Mouse (Mus musculus): ENCODE results near the gene Gm5767. TPM values are rescaled to one million over a fixed set of nuclear protein-coding genes. Genes with fewer than 3 reads are reported as not detected.

Gene Gm5767
- total RNA-seq (2021): not detected
- long read RNA-seq, experiment 1: 0 reads
- long read RNA-seq, experiment 2: 0 reads

- no peak for DNase-seq (ENCODE audit: low spot score in 2 of 2)
Measured at GRCm38 (mm10) chr16:8680470-8680869, at the start of gene Gm5767. Gene Gm5767 (plus strand): TSS chr16:8680770.

GRCm38 (mm10) chr16:8631428-8631827, 49.1 kb upstream of the Gm5767 start:
- DNase-seq (ENCODE audit: low spot score in 2 of 2): no peak

DNA sequence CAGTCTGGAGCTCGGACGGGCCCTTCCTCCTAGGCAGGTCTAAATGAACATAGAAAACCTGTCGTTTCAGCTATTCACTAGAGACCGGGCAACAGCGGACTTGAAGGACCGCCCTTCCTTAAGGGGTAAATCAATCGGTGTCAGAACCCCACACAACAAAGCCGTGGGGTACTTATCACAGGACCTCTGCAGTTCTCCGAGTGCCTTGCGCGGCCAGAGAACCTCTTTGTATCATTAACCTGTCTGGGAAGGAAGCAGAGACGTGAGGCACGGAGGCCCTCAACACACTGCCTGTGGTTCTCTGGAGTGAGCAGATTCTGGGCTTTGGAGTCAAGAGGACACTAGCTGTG, 43.7 kb upstream of the Gm5767 start:
- DNase-seq (ENCODE audit: low spot score in 2 of 2): no peak

- DNase-seq (ENCODE audit: low spot score in 2 of 2): peak; percentile 74 to 79
Measured at GRCm38 (mm10) chr16:8637217-8638051, 43.1 kb upstream of the Gm5767 start, which contains the start of the genes Pmm2 and Tmem186. Gene Pmm2 (plus strand): TSS chr16:8637674. Gene Tmem186 (minus strand): TSS chr16:8637712.

GRCm38 (mm10) chr16:8638131-8638530, 42.4 kb upstream of the Gm5767 start:
- no peak for DNase-seq (ENCODE audit: low spot score in 2 of 2)

- DNase-seq (ENCODE audit: low spot score in 2 of 2): no peak
Measured at GRCm38 (mm10) chr16:8639466-8640191, 40.9 kb upstream of the Gm5767 start.

GRCm38 (mm10) chr16:8643855-8644254, 36.7 kb upstream of the Gm5767 start:
- DNase-seq (ENCODE audit: low spot score in 2 of 2): no peak

- no peak for DNase-seq (ENCODE audit: low spot score in 2 of 2)
Measured at GRCm38 (mm10) chr16:8645546-8645945, 35.0 kb upstream of the Gm5767 start.

DNA sequence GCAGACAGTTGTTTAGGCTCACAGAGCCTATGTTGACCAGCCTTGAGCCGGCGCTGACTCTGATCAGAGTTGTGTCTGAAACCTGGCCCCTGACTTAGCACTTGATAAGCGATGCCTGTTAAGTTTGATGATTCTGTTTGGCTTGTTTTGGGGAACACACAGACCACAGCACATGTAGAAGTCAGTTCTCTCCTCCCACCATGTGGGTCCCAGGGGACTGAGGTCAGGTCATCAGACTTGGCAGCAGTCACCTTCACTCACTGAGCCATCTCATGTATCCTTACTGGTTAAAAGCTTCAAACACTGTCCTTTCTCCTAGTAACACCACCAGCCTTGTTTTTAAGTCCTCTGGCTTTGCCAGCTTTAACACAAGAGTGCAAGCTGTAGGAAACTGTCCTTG, 30.6 kb upstream of the Gm5767 start:
- no peak for DNase-seq (ENCODE audit: low spot score in 2 of 2)

DNA sequence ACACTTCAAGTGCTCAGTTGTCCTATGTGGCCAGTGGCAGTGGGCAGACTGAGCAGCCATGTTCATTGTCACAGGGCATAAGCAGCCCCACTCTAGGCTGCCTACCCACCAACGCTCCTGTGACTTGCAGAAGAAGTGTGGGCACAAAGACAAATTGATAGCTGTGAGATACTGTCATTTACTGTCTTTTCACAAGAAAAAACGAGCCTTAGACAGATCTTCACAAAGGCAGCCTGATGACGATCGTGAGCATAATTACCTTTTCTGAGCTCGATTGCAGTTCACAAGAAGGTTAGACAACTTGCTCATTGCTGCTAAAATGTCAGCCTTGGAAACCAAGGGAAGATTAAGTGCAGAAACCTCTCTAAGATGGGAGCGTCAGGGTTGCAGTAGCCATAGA, 25.5 kb upstream of the Gm5767 start:
- no peak for DNase-seq (ENCODE audit: low spot score in 2 of 2)

GRCm38 (mm10) chr16:8655599-8655998, 25.0 kb upstream of the Gm5767 start:
- no peak for DNase-seq (ENCODE audit: low spot score in 2 of 2)

GRCm38 (mm10) chr16:8656256-8656655, 24.3 kb upstream of the Gm5767 start:
- no peak for DNase-seq (ENCODE audit: low spot score in 2 of 2)

DNA sequence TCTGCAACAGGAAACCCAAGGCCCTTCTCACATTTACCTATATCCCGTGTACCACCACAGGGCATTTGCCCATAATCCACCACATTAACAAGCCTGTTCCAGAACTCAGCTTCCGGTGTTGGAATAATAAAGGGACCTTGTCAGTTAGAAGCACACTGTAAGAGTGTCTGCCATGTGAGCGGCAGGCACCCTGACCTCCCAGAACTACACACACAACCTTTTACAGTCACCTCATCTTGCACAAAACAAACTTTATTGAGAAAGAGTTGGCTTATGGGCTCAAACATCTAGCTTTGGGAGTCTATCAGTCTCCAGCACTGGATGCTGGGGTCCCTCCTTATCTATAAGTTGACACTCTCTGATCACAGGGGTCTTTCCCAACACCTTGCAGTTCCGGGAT, 22.2 kb upstream of the Gm5767 start:
- DNase-seq (ENCODE audit: low spot score in 2 of 2): no peak

DNA sequence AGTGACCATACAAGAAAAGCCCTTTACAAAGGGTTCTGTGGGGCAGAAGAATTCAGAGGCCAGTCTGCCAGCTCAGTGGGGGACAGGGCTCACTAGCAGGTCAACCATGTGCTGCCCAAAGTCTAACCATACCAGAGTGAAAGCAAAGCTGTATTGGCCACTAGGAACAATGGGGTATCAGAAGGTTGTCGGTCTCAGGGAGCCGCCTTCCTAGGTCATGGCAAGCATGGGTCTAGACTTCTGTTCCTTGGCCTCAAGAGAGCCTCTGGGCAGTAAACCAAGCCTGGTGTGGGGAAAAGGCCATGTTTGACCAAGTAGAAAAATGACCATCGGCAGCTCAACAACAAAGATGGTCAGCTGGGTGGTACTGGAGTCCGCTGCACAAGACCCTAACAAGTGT, 21.8 kb upstream of the Gm5767 start:
- DNase-seq (ENCODE audit: low spot score in 2 of 2): no peak

DNA sequence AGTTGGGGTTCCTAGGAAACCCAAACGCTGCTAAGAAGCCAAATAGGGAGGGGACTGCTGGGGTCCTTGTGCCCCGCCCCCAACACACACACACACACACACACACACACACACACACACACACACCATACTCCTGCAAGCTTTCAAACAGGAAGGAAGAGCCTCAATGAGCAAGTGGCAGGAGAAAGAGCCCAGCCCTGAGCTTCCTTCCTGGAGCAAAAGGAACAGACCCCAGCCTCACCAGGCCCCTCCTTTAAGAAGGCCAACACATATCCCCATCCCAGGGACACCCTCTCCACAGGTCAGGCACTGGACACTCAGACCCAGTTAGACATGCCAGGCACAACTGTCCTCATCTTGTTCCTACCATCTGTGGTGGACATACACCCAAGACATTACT, 17.5 kb upstream of the Gm5767 start:
- DNase-seq (ENCODE audit: low spot score in 2 of 2): no peak

DNA sequence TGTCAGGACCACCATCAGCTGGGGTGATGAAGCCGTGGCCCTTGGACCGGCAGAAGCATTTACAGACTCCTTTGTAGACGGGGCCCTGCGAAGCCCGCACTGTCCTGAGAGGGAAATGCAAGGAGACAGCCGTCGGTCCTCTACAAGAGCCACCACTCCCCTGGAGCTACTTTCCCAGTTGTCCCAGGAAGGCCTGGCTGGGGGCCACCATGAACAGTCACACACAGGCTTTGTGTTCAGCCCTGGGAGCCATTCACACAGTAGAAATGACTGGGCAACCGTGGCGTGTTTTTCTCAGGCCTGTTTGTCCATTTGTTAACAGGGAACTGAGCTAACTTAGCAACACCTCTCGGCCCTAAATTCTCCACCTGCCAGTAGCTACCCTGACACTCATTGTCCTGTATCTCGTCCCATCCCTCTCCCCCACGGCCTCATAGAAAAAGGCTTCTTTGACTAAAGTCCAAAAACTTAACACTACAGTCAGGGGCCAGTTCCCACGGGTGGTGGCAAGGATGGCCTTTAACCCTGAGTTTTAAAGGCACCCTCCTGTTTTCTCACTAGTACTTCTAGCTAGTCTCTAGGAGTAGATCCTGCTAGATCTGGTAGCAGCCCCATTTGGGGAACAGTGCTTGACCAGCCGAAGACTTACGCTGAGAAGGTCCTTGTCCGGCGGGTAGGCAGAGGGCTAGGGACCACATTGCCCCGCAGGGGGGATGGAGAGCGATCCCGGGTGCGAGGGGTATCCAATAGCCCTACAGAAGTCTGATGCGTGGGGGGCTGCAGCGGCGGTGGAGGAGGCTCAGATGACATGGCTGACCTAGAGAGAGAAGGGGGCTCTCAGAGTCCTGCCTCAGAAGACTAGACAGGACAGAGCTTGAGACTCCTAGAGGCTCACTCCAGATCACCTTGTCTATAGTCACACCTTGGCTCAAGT, 16.7 kb upstream of the Gm5767 start:
- no peak for DNase-seq (ENCODE audit: low spot score in 2 of 2)

DNA sequence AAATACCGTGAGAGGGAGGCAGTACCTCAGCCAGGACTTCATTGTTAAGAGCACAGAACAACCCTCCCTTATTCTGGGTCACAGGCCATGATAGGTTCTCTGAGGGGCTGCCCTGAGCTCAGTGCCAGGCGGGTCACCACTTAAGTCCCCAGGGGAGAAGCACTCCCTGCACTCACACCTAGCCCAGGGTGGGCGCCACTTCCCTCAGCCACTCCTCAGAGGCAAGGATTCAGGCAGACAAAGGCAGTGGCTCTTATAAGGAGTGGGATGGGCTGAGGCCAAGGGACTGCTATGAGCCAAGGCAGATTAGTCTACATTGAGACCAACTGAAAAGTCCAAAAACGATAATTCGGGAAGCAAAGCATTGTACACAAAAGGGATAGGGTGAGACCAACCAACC, 15.2 kb upstream of the Gm5767 start:
- DNase-seq (ENCODE audit: low spot score in 2 of 2): no peak

DNA sequence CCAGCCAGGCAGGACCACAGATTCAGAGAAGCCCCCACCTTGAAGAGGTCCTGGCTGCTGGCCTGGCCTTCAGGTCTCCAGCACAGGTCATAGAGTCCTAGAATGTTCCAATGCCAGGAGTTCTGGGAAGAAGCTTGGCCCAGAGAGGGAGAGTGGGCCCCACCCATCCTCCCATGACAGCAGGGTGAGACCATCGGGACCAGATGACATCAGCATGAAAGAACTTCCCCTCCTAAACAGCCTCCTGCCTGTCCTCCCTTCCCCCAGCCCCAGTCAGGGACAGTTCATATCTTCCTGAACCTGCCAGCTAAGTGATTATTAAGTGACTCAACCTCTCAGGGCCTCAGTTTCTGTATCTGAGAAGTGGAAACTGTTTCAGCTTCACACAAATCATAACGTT, 14.1 kb upstream of the Gm5767 start:
- DNase-seq (ENCODE audit: low spot score in 2 of 2): peak; percentile 38 to 42

GRCm38 (mm10) chr16:8667261-8667660, 13.3 kb upstream of the Gm5767 start:
- DNase-seq (ENCODE audit: low spot score in 2 of 2): no peak

DNA sequence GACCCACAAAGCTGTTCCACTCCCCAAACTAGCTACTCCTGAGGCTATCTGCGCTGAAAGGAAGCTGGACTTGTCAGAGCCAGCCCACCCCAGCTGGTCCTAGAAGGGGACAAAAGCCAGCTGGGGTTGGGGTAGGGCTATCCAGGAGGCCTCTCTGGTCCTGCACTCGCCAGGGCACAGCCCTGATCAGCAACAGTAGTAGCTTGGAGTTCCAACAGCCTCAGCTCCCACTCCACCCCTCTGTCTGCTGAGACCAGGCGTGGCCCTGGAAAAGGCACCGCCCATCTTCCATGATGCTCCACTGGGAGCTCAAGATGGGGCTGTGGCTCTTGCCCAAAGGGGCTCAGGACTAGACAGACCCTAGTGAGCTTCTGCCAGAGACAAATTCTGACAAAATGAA, 12.8 kb upstream of the Gm5767 start:
- no peak for DNase-seq (ENCODE audit: low spot score in 2 of 2)

- no peak for DNase-seq (ENCODE audit: low spot score in 2 of 2)
Measured at GRCm38 (mm10) chr16:8668386-8668785, 12.2 kb upstream of the Gm5767 start.
